Mouse (Mus musculus) testis, adult 2 months (tissue): ENCODE results near the gene Nyap2.

Source experiments
- CTCF ChIP-seq: fragments of 200-500 bp; IDR thresholded peaks from 2 replicates; pipeline ENCODE4 v1.5.1; 2012; ENCODE audit warnings: low read depth, mild to moderate bottlenecking, inconsistent platforms, low read length, moderate library complexity; ENCODE audit not compliant: control insufficient read depth, insufficient read depth, insufficient replicate concordance
- POLR2A ChIP-seq: fragments of 200-500 bp; IDR thresholded peaks from 2 replicates; pipeline ENCODE4 v1.6.1; 2012; ENCODE audit warnings: low read depth, mild to moderate bottlenecking, inconsistent platforms, low read length, moderate library complexity; ENCODE audit not compliant: control insufficient read depth

GRCm38 (mm10) chr1:81173303-81173702 is 96.6 kb downstream of the Nyap2 start:
- TF ChIP-seq CTCF (no peak), POLR2A (no peak)
